Mouse (Mus musculus) adrenal gland, postnatal 14 days (tissue): ENCODE measurements at regions not wholly inside any gene's neighbourhood (a gene's known extent, or its start where the extent isn't known, plus 50 kb on each side); places are given as distances from the start of the nearest gene placed in this dataset.

Experiments used
- DNase-seq: peaks from one replicate; pipeline ENCODE4 v3.0.0; 2021; ENCODE audit warnings: mixed read lengths

GRCm38 (mm10) chr8:102845362-102845761 lies 59.9 kb upstream of the Cdh11 start:
- no peak for DNase-seq

DNA sequence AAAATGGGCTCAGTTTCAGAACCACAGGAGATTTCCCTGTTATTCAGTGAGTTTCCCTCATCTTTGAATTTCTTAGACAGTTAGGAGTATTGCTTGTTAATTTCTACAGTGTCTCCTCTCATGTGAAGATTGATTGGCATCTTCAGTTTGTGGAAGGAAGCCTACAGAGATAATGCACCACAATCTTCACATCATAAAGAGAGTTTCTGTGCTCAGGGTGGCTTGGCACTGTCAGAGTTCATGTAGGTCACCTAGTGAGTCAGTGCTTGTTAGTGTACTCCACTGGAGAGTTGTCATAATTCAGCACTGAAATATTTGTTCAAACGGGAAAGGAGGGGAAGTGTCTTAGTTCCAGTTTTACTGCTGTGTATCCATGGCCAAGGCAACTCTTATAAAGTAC lies 74.6 kb upstream of the Cdh11 start:
- no peak for DNase-seq

DNA sequence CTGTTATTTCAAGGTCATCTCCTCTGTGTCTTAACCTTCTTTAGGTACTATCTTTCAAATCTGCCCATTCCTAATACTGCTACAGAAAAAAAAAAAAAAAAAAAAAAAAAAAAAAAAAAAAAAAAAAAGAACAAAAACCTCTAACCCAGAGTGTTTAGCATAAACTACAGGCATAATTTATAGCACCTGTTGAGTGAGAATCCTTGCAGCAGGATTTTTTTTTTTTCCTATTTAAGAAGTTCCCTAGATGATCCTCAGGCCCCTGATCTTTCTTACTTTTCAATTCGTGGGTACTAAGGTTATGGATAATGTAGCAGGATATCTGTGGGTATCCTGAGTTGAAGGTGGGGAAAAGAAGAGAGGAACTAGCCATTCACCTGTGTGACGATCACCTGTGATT lies 114.1 kb upstream of the Cdh11 start:
- DNase-seq = no peak

DNA sequence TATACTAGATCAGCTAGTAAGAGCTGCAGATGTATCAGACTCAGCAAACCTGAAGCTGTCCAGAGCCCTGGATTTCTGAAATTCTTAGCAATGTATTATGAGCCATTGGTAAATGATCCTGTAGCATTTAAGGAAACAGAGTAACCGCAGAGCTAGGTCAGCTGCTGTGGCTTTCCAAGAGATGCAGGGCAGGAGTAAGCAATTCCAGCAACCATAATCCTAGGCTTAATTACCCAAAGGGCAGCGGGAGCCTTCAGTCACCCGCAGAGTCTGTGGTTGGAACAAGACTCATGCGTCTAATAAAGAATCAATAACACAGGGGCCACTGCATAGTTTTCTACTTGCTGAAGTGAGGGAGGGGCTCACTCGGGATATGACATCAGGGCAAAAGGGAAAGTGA lies 115.2 kb upstream of the Cdh11 start:
- DNase-seq = no peak

GRCm38 (mm10) chr8:102907444-102907843 lies 122.0 kb upstream of the Cdh11 start:
- no peak for DNase-seq

GRCm38 (mm10) chr8:102931342-102931835 lies 145.9 kb upstream of the Cdh11 start:
- DNase-seq = no peak

GRCm38 (mm10) chr8:102938771-102939170 lies 153.3 kb upstream of the Cdh11 start:
- no peak for DNase-seq

GRCm38 (mm10) chr8:102945546-102945945 lies 160.1 kb upstream of the Cdh11 start:
- no peak for DNase-seq

- DNase-seq = no peak
Observed at GRCm38 (mm10) chr8:102978161-102978581, 192.7 kb upstream of the Cdh11 start.

DNA sequence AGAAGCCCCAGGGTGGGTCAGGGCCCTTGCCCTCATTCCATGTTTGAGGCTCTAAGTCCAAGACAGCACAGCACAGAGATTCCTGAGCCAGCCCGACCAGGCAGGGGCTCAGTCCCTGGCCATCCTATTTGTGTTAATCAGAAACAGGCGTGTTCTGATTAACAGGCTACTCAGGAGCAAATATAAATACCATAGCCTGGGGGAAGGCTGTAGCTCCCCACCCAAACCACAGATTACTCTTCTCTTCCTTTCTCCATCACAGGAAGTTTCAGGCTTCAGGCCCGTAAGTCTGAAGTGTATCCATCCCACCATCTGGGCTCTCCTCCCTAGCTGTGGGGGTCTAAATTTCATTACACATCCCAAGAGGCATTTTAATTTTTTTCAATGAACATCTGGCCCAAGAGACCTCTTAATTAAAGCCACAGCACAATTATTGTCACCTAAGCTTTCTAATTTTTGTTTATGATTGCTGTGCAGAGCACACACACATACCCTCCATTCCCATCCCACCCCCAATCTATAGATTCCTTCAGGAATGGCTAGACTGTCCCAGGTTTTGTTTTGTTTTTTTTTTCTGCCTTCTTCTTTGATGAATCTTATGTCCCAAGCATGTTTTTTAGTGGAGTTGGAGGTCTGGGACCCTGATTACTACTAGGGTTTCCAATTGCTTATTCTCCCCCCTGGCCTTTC lies 197.9 kb upstream of the Cdh11 start:
- DNase-seq = no peak

DNA sequence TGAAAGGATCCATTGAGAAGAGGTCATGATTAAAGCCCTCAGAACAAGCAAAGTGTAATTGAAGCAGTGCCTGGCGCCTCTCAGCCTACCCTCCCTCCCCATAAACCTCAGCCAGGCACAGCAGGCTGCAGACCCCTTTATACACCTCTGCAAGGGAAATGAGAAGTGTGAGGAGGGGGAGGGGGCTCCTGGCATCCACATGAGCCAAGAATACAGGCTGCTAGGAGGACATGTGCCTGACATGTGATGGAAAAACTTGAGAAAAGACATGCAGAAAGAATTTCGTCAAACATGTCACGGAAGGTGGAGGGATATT lies 198.4 kb upstream of the Cdh11 start:
- DNase-seq = no peak

DNA sequence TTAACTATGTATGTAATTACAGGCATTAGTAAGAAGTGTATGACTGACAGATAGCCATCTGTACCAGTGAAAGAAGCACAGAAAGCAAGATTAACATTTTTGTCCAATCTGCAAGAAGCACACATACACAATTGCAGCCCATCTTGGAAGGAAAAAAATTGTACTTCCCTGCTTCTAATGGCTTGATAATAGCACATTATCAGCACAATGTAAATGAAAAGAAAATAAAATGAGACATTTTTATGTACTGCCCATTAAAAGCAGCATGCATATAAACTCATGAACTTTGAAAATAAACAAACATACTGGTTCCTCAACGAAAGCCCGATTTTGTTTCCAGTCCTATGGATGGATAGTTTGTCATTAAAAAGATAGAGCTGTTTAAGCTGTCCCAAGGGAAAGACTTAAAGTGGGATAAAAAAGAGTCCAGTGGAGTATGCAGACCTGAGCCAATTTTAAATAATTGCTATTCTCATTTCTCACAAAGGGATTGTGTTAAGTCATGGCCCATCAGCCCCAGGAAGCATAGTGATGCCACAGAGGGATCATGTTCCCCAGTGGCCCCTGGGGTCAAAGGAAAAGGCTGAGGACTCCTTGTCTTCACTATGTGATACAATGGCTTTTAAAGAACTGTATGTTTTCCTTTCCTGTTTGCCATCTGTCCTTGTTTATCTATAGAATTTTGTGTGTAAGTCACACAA lies 222.0 kb upstream of the Cdh11 start:
- DNase-seq = no peak

DNA sequence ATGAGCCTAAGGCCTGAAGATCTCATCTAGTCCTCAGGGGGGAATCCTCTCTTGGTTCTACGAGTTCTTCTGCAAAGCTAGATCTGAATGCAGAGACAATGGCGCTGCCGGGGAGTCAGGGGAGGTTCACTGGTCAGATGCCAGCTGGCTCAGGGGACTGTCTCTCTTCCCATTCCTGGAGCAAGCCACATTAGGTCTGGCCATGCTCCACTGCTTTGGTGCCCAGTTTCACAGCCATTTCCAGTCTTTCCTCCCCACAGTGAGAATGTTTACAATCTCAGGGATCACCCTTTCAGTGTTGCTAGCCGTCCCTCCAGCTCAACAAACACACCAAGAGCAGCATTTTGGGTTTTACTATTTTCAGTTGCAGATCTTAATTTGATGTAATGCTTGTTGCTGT lies 233.7 kb upstream of the Cdh11 start:
- peak; percentile 46 for DNase-seq

DNA sequence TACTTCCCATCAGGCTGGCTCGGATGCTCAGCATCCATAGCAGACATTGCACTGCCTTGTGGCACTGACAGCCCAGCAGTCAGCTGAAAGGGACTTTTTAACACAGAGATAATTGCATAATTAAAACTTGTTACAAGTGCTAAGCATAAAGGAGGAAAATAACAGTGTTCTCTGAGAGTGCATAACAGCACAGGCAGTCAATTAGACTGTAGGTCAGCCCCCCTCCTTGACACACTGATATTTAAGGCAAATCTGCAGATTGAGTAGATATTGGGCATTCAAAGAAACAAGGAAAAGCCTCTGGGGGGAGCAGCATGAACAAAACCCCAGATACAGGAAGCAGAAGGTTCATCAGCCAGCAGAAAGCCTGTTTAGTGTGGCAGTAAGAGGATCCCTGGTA lies 237.8 kb upstream of the Cdh11 start:
- no peak for DNase-seq

DNA sequence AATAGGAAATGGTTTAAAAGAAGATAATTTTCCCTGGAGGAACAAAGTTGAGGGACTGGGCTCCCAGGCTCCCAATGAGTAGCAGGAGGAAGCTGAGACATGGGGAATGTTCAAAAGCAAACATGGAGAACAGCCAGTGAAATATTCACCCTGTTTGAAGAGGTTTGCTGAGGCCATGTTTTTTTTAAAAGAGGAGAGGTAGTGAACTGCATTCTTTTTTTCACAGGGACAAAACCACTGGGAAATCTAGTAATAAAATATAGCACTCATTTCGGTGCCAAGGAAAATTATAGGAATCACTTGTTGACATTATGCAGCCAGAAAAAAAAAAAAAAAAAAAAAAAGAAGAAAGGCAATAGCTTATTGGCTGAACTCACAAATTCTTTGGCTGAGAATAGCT lies 246.3 kb upstream of the Cdh11 start:
- DNase-seq = no peak

GRCm38 (mm10) chr8:103033956-103034355 lies 248.5 kb upstream of the Cdh11 start:
- no peak for DNase-seq

- DNase-seq = no peak
Observed at GRCm38 (mm10) chr8:103072079-103072635, 286.7 kb upstream of the Cdh11 start.

DNA sequence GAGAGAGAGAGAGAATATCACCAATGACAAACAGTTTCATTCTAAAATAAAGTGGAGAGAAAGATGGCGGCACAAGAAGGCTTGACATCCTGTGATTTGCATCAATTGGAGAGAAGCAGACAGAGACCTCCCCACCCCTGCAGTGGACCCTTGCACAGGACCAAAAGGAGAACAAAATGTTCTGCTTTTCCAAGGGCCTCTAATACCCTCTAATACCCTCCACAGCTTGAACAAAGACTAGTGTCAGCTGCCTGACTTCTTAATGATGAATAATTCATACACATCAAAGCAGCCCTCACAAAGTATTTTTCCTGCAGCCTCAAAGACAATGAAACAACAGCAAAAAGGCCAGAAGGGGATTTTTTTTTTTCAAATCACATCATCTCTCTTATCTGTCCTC lies 287.2 kb upstream of the Cdh11 start:
- no peak for DNase-seq

DNA sequence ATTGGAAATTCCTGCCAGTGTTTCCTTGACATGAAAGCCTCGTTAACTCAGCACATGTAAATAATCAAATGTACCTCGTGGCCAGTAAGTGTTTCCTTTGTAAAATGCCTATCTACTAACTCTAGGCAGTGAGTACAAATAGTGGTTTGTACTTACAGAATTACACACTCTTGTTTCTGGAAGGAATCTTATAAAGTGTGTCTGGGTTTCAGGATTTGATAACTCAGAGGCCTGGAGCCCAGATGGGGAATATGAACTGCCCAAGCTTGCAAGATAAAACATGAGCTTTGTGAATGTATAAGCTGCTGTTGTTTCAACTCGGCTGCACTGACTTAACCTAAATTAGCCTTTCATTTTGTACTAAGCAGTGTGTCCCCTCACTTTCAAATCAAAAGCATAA lies 293.1 kb upstream of the Cdh11 start:
- no peak for DNase-seq

- no peak for DNase-seq
Observed at GRCm38 (mm10) chr8:103086956-103087482, 301.6 kb upstream of the Cdh11 start.

DNA sequence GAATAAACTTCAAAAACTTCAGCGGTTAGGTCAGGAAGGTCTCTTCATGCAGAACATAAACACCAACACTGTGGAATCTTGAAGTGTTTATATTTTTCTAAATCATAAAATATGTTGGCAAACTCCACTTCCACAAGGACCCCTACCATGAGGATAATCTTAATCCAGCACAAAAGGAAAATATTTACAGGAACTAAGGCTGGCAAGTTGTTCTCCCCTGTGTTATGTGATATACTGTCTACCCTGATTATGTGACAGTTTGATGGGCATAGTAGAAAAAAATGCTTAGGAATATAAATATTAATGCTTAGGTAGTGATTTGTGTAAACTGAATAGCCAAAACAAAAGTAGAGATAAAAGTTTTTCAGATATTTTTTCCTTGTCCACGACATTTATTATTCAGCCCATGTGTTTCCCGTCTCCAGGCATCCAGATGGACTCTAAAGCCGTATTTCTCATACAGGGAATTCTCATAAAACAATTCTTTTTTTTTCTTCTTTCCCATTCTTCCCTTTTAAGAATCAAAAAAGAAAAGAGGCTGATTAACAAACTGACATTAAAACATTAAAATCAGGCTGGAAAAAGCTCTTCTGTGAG lies 311.2 kb upstream of the Cdh11 start:
- DNase-seq = no peak

- DNase-seq = peak; percentile 77
Observed at GRCm38 (mm10) chr8:103125581-103125980, 340.1 kb upstream of the Cdh11 start.

- DNase-seq = peak; percentile 6
Observed at GRCm38 (mm10) chr8:103138136-103138535, 352.7 kb upstream of the Cdh11 start.
